Mouse (Mus musculus) bone marrow, adult 2 months (tissue): ENCODE results near the gene Slc2a13.

ENCODE experiments used
- CTCF ChIP-seq: fragments of 200-500 bp; IDR thresholded peaks from 2 replicates; pipeline ENCODE4 v1.5.1; 2011; ENCODE audit warnings: low read length, control low read depth; ENCODE audit not compliant: control insufficient read depth, insufficient read depth
- POLR2A ChIP-seq: fragments of 200-500 bp; IDR thresholded peaks from 2 replicates; pipeline ENCODE4 v1.6.1; 2011; ENCODE audit warnings: low read depth, mild to moderate bottlenecking, control low read depth, low read length, borderline replicate concordance; ENCODE audit not compliant: control insufficient read depth

DNA sequence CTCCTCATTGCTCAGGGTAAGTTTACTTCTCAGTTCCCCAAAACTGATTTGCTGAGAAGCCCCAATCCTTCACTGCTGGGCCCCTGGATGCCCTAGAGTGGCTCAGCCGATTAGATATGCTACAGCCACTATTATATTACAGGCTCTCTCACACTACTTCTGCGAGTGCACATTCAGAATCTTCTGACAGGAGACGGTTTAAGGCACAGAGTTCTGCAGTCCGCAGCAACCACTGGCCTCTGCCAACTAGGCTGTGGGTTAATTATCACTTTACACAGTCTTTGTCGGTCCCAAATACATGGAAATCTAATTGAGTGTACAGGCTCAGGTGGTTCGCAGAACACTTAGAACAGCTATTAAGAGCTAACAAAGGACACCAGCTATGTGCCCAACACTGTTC is 69.8 kb downstream of the Slc2a13 start:
- no peak for TF ChIP-seq CTCF
- no peak for TF ChIP-seq POLR2A
